Mouse (Mus musculus): ENCODE results near the gene Srsf3. TPM values are rescaled to one million over a fixed set of nuclear protein-coding genes. Genes with fewer than 3 reads are reported as not detected.
"Not testable (repeated sequence)": the region's sequence is repeated elsewhere in the genome, so short reads cannot be mapped to it uniquely, and the experiment has no call there.

The Srsf3 gene
- polyA plus RNA-seq (2015; fragmentation: Nextera tagmentation; extraction: Ambion mirVana): 411 and 428 TPM in 2 replicates

DNA sequence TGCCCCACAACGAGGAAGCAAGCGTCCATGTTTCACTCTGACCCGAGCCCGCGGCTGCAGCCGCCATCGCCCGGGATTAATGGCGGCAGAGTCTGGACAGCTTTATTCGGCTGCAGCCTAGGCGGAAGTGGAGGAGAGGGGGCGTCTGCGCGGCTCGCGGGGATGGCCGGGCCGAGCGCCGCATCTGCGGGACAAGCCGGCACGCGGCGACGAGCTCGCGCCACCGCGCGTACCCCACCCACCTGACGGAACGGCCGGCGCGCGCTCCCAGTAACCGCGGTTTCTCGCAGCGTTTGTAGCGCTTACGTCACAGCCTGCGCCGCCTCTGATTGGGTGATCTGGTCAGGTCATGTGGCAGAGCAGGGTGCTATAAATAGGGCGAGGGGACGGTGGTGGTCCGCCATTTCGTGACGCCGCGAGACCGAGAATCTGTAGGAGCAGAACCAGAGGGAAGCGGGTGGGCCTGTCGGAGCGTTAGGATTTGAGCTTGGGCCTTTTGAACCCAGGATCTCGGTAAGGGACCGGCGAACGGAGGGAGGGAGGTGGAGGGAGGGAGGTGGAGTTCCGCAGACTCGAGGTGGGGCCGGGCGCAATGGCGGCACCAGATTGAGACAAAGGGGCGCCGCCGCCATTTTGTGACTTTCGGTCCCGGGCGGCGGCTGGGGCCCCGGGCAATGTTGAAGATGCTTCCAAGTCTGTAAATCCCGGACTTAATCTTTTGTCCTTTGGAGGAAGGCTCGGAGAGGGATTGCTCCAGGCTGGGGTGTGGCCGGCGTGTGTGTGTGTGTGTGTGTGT is at the start of gene Srsf3:
TSS of gene Srsf3 (plus strand) at position 355 of the 796 bp plus-strand sequence.
- under 1% methylated on average over 77 of the region's 77 CpGs for WGBS
- peak; percentile 99 for ATAC-seq (ENCODE audit: low FRiP score, low read depth)

DNA sequence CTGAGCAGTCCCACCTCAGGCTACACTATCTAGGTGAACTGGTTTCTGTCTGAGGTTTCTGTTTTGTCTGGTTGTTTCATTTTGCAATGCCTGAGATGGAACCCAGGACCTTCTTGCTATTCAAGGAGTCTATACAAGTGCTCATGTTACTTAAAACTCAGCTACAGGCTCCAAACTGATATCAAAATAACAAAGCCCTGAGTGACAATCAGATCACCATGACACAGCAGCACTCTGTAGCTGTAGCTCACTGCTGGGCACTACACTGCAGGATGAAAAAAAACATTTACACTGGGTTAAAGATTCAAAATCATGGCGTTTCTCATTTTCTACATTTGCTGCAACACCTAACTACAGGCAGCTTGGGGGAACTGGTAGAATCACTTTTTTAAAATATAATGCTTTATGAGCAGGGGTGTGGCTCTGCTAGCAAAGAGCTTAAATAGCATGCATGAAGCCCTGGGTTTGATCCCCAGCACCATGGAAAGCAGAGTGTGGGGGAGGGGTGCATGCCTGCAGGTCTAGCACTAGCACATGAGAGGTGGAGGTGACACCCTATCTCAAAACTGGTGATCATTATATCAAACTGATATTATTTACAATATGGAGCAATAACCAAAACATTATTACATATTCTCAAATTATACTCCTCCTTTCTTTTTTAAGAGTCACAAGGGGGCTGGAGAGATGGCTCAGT is 47.6 kb upstream of the Srsf3 start:
- Histone ChIP-seq H3K4me3 (no peak overlapping the region), H3K27ac (replicated peaks) (no peak overlapping the region), H3K9ac (no peak overlapping the region), H3K4me2 (no peak overlapping the region), H3K4me1 (replicated peaks) (no peaks in the 10 kb centered on the region), H3K27me3 (no peaks in the 10 kb centered on the region), H3K9me3 (no peaks in the 10 kb centered on the region), H3K36me3 (peaks cover 77% of the 10 kb centered on the region)
- ATAC-seq (ENCODE audit: low FRiP score, low read depth): no peak
- 85% methylated on average over 1 of the region's 1 CpGs for WGBS

More for the DNA sequence above, at the start of gene Srsf3:
- H3K36me3 ChIP-seq: peaks cover 13% of the 10 kb centered on the region
- no peaks in the 10 kb centered on the region for H3K9me3 ChIP-seq
- H3K4me1 ChIP-seq (replicated peaks): peaks cover 39% of the 10 kb centered on the region
- peak within 1 kb of the TSS; percentile 98 for H3K4me2 ChIP-seq
- peak within 1 kb of the TSS; percentile 98 for H3K27ac ChIP-seq (replicated peaks)
- H3K9ac ChIP-seq: peak within 1 kb of the TSS; percentile 89
- H3K4me3 ChIP-seq: peak within 1 kb of the TSS; percentile 67
- H3K27me3 ChIP-seq: no peaks in the 10 kb centered on the region

DNA sequence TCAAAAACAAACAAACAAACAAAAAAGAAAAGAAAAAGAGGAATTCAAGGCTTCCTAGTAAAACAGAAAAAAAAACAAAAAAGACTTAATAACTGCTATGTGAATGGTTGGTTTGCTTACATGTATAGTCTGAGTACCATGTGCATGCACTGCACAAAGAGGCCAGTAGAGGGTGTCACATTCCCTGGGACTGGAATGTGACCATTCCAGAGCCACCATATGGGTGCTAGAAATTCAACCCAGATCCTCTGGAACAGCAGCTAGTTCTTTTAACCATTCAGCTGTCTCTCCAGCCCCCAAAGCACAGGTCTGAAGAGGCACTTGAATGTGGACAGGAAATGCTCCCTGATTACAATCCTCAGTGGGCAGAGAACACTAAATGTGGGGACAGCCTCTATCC is 45.6 kb upstream of the Srsf3 start:
- Histone ChIP-seq H3K27ac (replicated peaks) (no peak overlapping the region), H3K4me1 (replicated peaks) (no peaks in the 10 kb centered on the region), H3K4me3 (no peak overlapping the region), H3K9ac (no peak overlapping the region), H3K4me2 (no peak overlapping the region), H3K27me3 (no peaks in the 10 kb centered on the region), H3K36me3 (peaks cover 85% of the 10 kb centered on the region), H3K9me3 (no peaks in the 10 kb centered on the region)
- no peak for ATAC-seq (ENCODE audit: low FRiP score, low read depth)

DNA sequence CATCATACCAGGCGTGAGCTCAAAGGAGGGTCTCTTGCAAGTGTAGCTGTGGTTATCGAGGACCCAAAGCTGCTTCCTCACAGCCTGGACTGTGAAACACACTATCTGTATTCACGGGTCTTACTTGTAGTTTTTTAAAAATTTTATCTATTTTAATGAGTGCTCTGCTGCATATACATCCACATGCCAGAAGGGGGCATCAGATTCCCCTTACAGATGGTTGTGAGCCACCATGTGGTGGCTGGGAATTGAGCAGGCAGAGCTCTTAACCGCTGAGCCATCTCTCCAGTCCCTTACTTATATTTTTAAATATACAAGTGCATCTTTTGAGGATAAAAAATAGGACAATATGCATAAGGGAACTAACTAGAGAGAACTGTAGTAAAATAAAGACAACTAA is 44.7 kb upstream of the Srsf3 start:
- no peak for ATAC-seq (ENCODE audit: low FRiP score, low read depth)
- Histone ChIP-seq H3K9ac (no peak overlapping the region), H3K9me3 (no peaks in the 10 kb centered on the region), H3K36me3 (peaks cover 80% of the 10 kb centered on the region), H3K27ac (replicated peaks) (no peak overlapping the region), H3K4me2 (no peak overlapping the region), H3K27me3 (no peaks in the 10 kb centered on the region), H3K4me3 (no peak overlapping the region), H3K4me1 (replicated peaks) (no peaks in the 10 kb centered on the region)
- WGBS: 68% methylated on average over 4 of the region's 4 CpGs

DNA sequence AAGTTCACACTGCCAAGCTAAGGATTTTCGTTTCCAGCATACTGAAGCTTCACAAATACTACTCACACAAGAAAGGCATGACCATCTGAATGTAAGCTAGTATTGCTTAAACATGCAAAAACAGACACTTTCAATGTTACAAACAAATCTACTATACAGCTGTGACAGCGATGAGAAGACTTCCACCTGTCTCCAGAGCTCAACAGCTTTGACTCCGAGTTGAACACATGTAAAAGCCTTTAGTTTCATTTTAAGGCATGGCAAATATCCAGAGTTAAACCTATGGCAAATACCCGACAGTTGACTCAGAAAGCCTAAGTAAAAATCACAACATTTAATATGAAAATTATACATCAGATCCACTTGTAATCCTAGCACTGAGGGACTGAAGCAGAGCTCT is 44.1 kb upstream of the Srsf3 start:
- Histone ChIP-seq H3K4me1 (replicated peaks) (no peaks in the 10 kb centered on the region), H3K27me3 (no peaks in the 10 kb centered on the region), H3K4me2 (no peak overlapping the region), H3K27ac (replicated peaks) (no peak overlapping the region), H3K9me3 (no peaks in the 10 kb centered on the region), H3K36me3 (peaks cover 75% of the 10 kb centered on the region), H3K4me3 (no peak overlapping the region), H3K9ac (no peak overlapping the region)
- WGBS: 92% methylated on average over 4 of the region's 4 CpGs
- no peak for ATAC-seq (ENCODE audit: low FRiP score, low read depth)

DNA sequence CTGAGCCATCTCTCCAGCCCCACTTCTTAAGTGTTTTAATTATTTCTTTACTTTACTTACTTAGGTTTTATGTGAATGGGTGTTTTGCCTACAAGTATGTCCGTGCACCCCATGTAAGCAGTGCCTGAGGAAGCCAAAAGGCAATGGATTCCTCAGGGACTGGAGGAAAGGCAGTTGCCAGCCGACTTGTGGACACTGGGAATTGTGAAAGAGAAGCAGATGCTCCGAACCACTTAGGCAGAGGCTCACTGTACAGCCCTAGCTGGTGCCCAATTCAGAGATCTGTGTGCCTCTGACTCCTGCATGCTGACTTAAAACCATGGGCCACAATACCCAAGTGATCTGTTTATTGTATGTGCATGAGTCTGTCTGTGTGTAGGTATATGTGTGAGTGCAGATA is 43.4 kb upstream of the Srsf3 start:
- no peak overlapping the region for H3K27ac ChIP-seq (replicated peaks)
- no peak overlapping the region for H3K9ac ChIP-seq
- H3K4me3 ChIP-seq: no peak overlapping the region
- H3K4me1 ChIP-seq (replicated peaks): no peaks in the 10 kb centered on the region
- WGBS: 82% methylated on average over 3 of the region's 3 CpGs
- H3K9me3 ChIP-seq: no peaks in the 10 kb centered on the region
- H3K36me3 ChIP-seq: peaks cover 69% of the 10 kb centered on the region
- no peaks in the 10 kb centered on the region for H3K27me3 ChIP-seq
- ATAC-seq (ENCODE audit: low FRiP score, low read depth): no peak
- H3K4me2 ChIP-seq: no peak overlapping the region

DNA sequence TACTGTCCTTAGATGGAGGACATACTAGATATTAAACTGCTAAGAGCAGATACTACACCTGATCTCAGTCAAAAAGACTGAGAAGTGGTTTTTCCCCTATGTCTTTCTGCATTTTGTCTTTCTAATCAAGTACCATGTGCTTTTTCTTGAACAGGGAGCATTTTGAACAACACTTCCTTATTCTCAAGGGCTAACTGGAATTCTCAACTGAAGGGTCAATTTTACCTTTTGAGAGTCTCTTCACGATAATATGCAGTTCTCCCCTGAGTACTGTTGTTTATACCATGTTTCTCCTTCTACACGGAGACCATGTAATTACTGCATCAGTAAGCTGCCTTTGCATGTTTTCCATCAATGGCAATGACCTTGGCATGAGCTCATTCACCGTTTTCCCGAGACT is 42.4 kb upstream of the Srsf3 start:
- WGBS: 71% methylated on average over 4 of the region's 4 CpGs
- H3K9ac ChIP-seq: no peak overlapping the region
- no peak overlapping the region for H3K4me2 ChIP-seq
- no peaks in the 10 kb centered on the region for H3K4me1 ChIP-seq (replicated peaks)
- no peak overlapping the region for H3K27ac ChIP-seq (replicated peaks)
- H3K9me3 ChIP-seq: no peaks in the 10 kb centered on the region
- no peak overlapping the region for H3K4me3 ChIP-seq
- no peak for ATAC-seq (ENCODE audit: low FRiP score, low read depth)
- peaks cover 69% of the 10 kb centered on the region for H3K36me3 ChIP-seq
- H3K27me3 ChIP-seq: no peaks in the 10 kb centered on the region

DNA sequence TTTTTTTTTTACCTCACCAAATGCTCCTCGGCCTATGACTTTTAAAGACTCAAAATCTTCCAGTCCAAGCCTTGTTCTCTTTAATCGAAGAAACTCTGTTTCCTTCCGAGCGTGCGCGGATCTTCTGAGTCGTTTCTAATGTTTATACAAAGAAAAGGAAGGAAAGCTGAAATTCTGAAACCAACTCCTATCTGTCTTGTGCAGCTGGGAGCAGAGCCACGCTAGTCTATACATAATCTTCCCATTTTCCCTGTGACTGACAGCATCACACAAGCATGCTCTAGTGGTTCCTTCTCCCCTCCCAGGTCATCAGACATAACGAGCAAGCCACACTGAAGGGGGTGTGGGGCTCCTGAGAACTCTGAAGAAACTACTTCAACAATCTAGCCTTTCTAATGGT is 41.1 kb upstream of the Srsf3 start:
- no peaks in the 10 kb centered on the region for H3K4me1 ChIP-seq (replicated peaks)
- peaks cover 63% of the 10 kb centered on the region for H3K36me3 ChIP-seq

DNA sequence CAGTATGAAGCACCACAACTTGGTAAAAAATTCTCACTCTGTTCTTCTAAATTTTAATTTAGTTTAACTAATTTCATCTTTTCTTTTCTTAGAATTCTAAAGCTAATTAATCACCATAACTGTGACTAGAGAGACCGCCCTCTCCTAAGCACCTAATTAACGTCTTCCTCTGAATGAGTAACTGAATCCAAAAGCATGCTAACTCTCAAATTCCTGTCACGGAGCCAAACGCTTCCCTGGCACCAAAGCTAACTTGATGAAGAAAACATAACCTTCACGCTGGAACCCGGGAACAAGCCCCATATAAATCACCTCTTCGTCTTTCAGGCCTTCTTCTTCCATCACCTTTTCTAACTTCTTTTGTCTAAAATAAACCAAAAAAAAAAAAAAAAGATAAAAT is 40.3 kb upstream of the Srsf3 start:
- Histone ChIP-seq H3K27ac (replicated peaks) (no peak overlapping the region), H3K9me3 (no peaks in the 10 kb centered on the region), H3K36me3 (peaks cover 61% of the 10 kb centered on the region), H3K9ac (no peak overlapping the region), H3K4me3 (no peak overlapping the region), H3K27me3 (no peaks in the 10 kb centered on the region), H3K4me1 (replicated peaks) (no peaks in the 10 kb centered on the region), H3K4me2 (no peak overlapping the region)
- ATAC-seq (ENCODE audit: low FRiP score, low read depth): no peak
- WGBS: 48% methylated on average over 7 of the region's 7 CpGs

More for the DNA sequence above, 41.1 kb upstream of the Srsf3 start:
- H3K27ac ChIP-seq (replicated peaks): no peak overlapping the region
- no peak overlapping the region for H3K9ac ChIP-seq
- no peaks in the 10 kb centered on the region for H3K9me3 ChIP-seq
- no peak for ATAC-seq (ENCODE audit: low FRiP score, low read depth)
- no peak overlapping the region for H3K4me3 ChIP-seq
- 88% methylated on average over 9 of the region's 9 CpGs for WGBS
- H3K27me3 ChIP-seq: no peaks in the 10 kb centered on the region
- no peak overlapping the region for H3K4me2 ChIP-seq

DNA sequence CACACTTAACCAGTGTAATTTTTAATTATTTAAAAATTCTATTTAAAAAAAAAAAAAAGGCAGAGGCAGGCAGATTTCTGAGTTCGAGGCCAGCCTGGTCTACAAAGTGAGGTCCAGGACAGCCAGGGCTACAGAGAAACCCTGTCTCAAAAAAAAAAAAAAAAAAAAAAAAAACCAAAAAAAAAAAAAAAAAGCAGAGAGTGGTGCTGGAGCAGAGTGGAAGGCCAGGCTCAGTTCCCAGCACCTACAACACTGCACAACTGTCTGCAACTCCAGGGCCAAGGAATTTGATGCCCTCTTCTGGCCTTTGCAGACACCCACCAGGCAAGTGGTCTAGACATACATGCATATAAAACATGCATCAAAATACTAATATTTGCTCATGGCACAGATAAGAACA is 39.4 kb upstream of the Srsf3 start:
- not testable (repeated sequence) for H3K4me1 ChIP-seq (replicated peaks); H3K4me3 ChIP-seq; H3K4me2 ChIP-seq; H3K27me3 ChIP-seq; H3K9me3 ChIP-seq; H3K27ac ChIP-seq (replicated peaks); H3K9ac ChIP-seq; ATAC-seq (ENCODE audit: low FRiP score, low read depth)
- peaks cover 59% of the 10 kb centered on the region for H3K36me3 ChIP-seq
- WGBS: 100% methylated on average over 1 of the region's 1 CpGs

DNA sequence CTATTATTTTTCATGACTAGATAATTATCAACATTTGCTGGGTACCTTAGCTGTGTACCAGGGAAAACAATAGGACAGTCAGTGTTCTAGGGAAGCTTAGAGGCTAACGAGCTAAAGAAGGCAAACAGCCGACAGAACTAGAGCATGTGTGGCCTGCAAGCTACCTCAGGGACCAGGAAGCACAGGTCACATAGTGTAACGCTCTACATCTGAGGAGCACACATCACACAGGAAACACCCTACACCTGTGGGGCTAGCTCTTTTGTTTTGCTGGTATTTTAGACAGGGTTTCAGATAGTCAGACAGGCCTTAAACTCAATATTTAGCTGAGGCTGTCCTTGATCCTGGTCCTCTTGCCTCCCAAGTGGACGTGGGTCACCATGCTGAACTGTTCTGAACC is 37.8 kb upstream of the Srsf3 start:
- Histone ChIP-seq H3K27ac (replicated peaks) (no peak overlapping the region), H3K36me3 (peaks cover 61% of the 10 kb centered on the region), H3K27me3 (no peaks in the 10 kb centered on the region), H3K4me3 (no peak overlapping the region), H3K4me2 (no peak overlapping the region), H3K9ac (no peak overlapping the region), H3K9me3 (no peaks in the 10 kb centered on the region), H3K4me1 (replicated peaks) (no peaks in the 10 kb centered on the region)
- 93% methylated on average over 4 of the region's 4 CpGs for WGBS
- ATAC-seq (ENCODE audit: low FRiP score, low read depth): no peak

DNA sequence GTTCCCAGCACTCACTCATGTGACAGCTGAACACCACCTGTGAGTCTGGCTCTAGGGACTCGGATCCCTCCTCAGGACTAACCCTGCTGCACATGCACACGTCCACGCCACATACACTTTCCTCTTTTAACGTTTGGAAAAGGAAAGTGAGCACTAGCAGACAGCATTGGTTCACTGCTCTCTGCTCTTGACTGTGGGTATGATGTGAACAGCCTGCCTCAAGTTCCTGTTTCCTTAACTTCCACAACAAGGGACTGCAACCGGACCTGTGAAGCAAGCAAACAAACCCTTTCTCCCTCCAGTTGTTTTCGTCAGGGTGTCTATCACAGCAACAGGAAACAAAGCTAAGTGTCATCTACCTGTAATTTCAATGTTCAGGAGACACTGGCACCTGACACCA is 32.0 kb upstream of the Srsf3 start:
- WGBS: 93% methylated on average over 6 of the region's 6 CpGs
- H3K27me3 ChIP-seq: no peaks in the 10 kb centered on the region
- peaks cover 7% of the 10 kb centered on the region for H3K4me1 ChIP-seq (replicated peaks)
- H3K4me3 ChIP-seq: no peak overlapping the region
- no peak overlapping the region for H3K4me2 ChIP-seq
- no peaks in the 10 kb centered on the region for H3K9me3 ChIP-seq
- peaks cover 42% of the 10 kb centered on the region for H3K36me3 ChIP-seq
- no peak for ATAC-seq (ENCODE audit: low FRiP score, low read depth)
- no peak overlapping the region for H3K27ac ChIP-seq (replicated peaks)
- H3K9ac ChIP-seq: no peak overlapping the region
